Mouse (Mus musculus) liver, embryonic 16.5 days (tissue): Measurements from ENCODE around the gene Arid1b. TPM values are rescaled to one million over a fixed set of nuclear protein-coding genes. Genes with fewer than 3 reads are reported as not detected.

Experiments
- ATAC-seq: fragments of 200-750 bp; cut with Nextera tagmentation; 2 replicates; pipeline ENCODE4 v1.8.0; 2017; ENCODE audit warnings: low read depth, mild to moderate bottlenecking, moderate number of reproducible peaks, moderate library complexity
- H3K27ac ChIP-seq: fragments of 300-500 bp; sonication (generic); 2 replicates; pipeline ENCODE4 v1.5.1; 2014; ENCODE audit warnings: mild to moderate bottlenecking, low read length
- H3K27me3 ChIP-seq: fragments of 300-500 bp; sonication (generic); 2 replicates; pipeline ENCODE4 v1.6.1; 2014; ENCODE audit warnings: low read depth, low read length, mixed read lengths; ENCODE audit not compliant: control insufficient read depth, insufficient read depth
- H3K36me3 ChIP-seq: fragments of 300-500 bp; sonication (generic); 2 replicates; pipeline ENCODE4 v1.6.1; 2014; ENCODE audit warnings: mild to moderate bottlenecking; ENCODE audit not compliant: control insufficient read depth, insufficient read depth
- H3K4me1 ChIP-seq: fragments of 300-500 bp; sonication (generic); 2 replicates; pipeline ENCODE4 v1.6.1; 2014; ENCODE audit warnings: low read depth, low read length, mixed read lengths; ENCODE audit not compliant: control insufficient read depth
- H3K4me2 ChIP-seq: fragments of 300-500 bp; sonication (generic); 2 replicates; pipeline ENCODE4 v1.6.1; 2014; ENCODE audit warnings: low read depth, low read length, mixed read lengths
- H3K4me3 ChIP-seq: fragments of 300-500 bp; sonication (generic); 2 replicates; pipeline ENCODE4 v1.5.1; 2014; ENCODE audit warnings: low read depth, mild to moderate bottlenecking, low read length
- H3K9ac ChIP-seq: fragments of 300-500 bp; sonication (generic); 2 replicates; pipeline ENCODE4 v1.6.1; 2014; ENCODE audit warnings: low read depth, low read length
- H3K9me3 ChIP-seq: fragments of 300-500 bp; sonication (generic); replicated peaks from 2 replicates; pipeline ENCODE4 v1.6.1; 2016; ENCODE audit warnings: low read length; ENCODE audit not compliant: control insufficient read depth
- WGBS: fragments of 180-500 bp; shearing (Covaris S2); extraction: QIAGEN DNeasy Blood & Tissue Kit; methylation state at CpG from one replicate; pipeline ENCODE4 v1.1.7; 2014; ENCODE audit not compliant: insufficient replicate concordance; 5-methylcytosine and 5-hydroxymethylcytosine counted together
- polyA plus RNA-seq: library from polyadenylated mRNA; unstranded; fragments of >200 nt; fragmentation: Nextera tagmentation; extraction: Ambion mirVana; gene quantifications from 2 replicates; pipeline ENCODE4 v1.2.1, GENCODE M21; 2015

Gene Arid1b
- polyA plus RNA-seq = 3.2 TPM in 2 replicates

- Histone ChIP-seq H3K4me1 (peaks cover 6% of the 10 kb centered on the region), H3K27ac (peak within 1 kb of the TSS; percentile 96), H3K36me3 (no peaks in the 10 kb centered on the region), H3K9me3 (no peaks in the 10 kb centered on the region), H3K27me3 (no peaks in the 10 kb centered on the region), H3K4me3 (peak within 1 kb of the TSS; percentile 92), H3K4me2 (peak within 1 kb of the TSS; percentile 73), H3K9ac (peak within 1 kb of the TSS; percentile 97)
- WGBS = 0% methylated on average over 56 of the region's 58 CpGs
- peak; percentile 52 for ATAC-seq
These were observed at the start of gene Arid1b for GRCm38 (mm10) chr17:4993840-4994503. TSS of gene Arid1b (plus strand) at chr17:4994332.

- H3K27me3 ChIP-seq = no peaks in the 10 kb centered on the region
- ATAC-seq = no peak
- no peak overlapping the region for H3K9ac ChIP-seq
- H3K4me1 ChIP-seq = no peaks in the 10 kb centered on the region
- no peaks in the 10 kb centered on the region for H3K9me3 ChIP-seq
- no peak overlapping the region for H3K4me3 ChIP-seq
- 68% methylated on average over 6 of the region's 6 CpGs for WGBS
- no peak overlapping the region for H3K4me2 ChIP-seq
- H3K27ac ChIP-seq = no peak overlapping the region
- no peaks in the 10 kb centered on the region for H3K36me3 ChIP-seq
These were observed 48.8 kb upstream of the Arid1b start for GRCm38 (mm10) chr17:4945311-4945751.

GRCm38 (mm10) chr17:4945871-4946331 lies 48.2 kb upstream of the Arid1b start:
- Histone ChIP-seq H3K4me2 (no peak overlapping the region), H3K9me3 (no peaks in the 10 kb centered on the region), H3K4me1 (no peaks in the 10 kb centered on the region), H3K9ac (no peak overlapping the region), H3K4me3 (no peak overlapping the region), H3K27ac (no peak overlapping the region), H3K36me3 (no peaks in the 10 kb centered on the region), H3K27me3 (no peaks in the 10 kb centered on the region)
- no peak for ATAC-seq
- WGBS = 23% methylated on average over 11 of the region's 11 CpGs

GRCm38 (mm10) chr17:4946421-4946974 lies 47.6 kb upstream of the Arid1b start:
- no peak overlapping the region for H3K4me3 ChIP-seq
- WGBS = 26% methylated on average over 11 of the region's 12 CpGs
- H3K27me3 ChIP-seq = no peaks in the 10 kb centered on the region
- no peaks in the 10 kb centered on the region for H3K9me3 ChIP-seq
- no peak for ATAC-seq
- no peak overlapping the region for H3K9ac ChIP-seq
- no peaks in the 10 kb centered on the region for H3K36me3 ChIP-seq
- H3K4me1 ChIP-seq = no peaks in the 10 kb centered on the region
- no peak overlapping the region for H3K27ac ChIP-seq
- H3K4me2 ChIP-seq = peak overlapping the region; percentile 12

GRCm38 (mm10) chr17:4947013-4947412 lies 47.1 kb upstream of the Arid1b start:
- Histone ChIP-seq H3K4me3 (no peak overlapping the region), H3K9ac (no peak overlapping the region)
- no peak for ATAC-seq

GRCm38 (mm10) chr17:4947439-4947838 lies 46.7 kb upstream of the Arid1b start:
- Histone ChIP-seq H3K4me1 (no peaks in the 10 kb centered on the region), H3K36me3 (no peaks in the 10 kb centered on the region), H3K27me3 (no peaks in the 10 kb centered on the region), H3K4me3 (no peak overlapping the region), H3K9me3 (no peaks in the 10 kb centered on the region), H3K9ac (no peak overlapping the region), H3K27ac (no peak overlapping the region), H3K4me2 (no peak overlapping the region)
- WGBS = 39% methylated on average over 2 of the region's 2 CpGs
- no peak for ATAC-seq

More at GRCm38 (mm10) chr17:4947013-4947412, 47.1 kb upstream of the Arid1b start:
- Histone ChIP-seq H3K36me3 (no peaks in the 10 kb centered on the region), H3K27me3 (no peaks in the 10 kb centered on the region), H3K4me2 (peak overlapping the region; percentile 12), H3K4me1 (no peaks in the 10 kb centered on the region), H3K27ac (no peak overlapping the region), H3K9me3 (no peaks in the 10 kb centered on the region)
- 50% methylated on average over 3 of the region's 3 CpGs for WGBS

- Histone ChIP-seq H3K27me3 (no peaks in the 10 kb centered on the region), H3K36me3 (no peaks in the 10 kb centered on the region), H3K4me2 (no peak overlapping the region), H3K9me3 (no peaks in the 10 kb centered on the region), H3K4me1 (no peaks in the 10 kb centered on the region), H3K9ac (no peak overlapping the region), H3K4me3 (no peak overlapping the region), H3K27ac (no peak overlapping the region)
- ATAC-seq = no peak
- 49% methylated on average over 3 of the region's 3 CpGs for WGBS
These were observed 45.6 kb upstream of the Arid1b start for GRCm38 (mm10) chr17:4948501-4948900.

GRCm38 (mm10) chr17:4954431-4954830 lies 39.7 kb upstream of the Arid1b start:
- WGBS = 74% methylated on average over 4 of the region's 4 CpGs
- H3K36me3 ChIP-seq = no peaks in the 10 kb centered on the region
- no peaks in the 10 kb centered on the region for H3K27me3 ChIP-seq
- no peak overlapping the region for H3K27ac ChIP-seq
- no peaks in the 10 kb centered on the region for H3K4me1 ChIP-seq
- no peak for ATAC-seq
- H3K9me3 ChIP-seq = no peaks in the 10 kb centered on the region
- H3K9ac ChIP-seq = no peak overlapping the region
- H3K4me2 ChIP-seq = no peak overlapping the region
- no peak overlapping the region for H3K4me3 ChIP-seq

GRCm38 (mm10) chr17:4964192-4964877 lies 29.8 kb upstream of the Arid1b start:
- ATAC-seq = 0 out of 2 replicates have a peak, but pooled peaks have one; percentile 21

More at GRCm38 (mm10) chr17:4964192-4964877, 29.8 kb upstream of the Arid1b start:
- H3K27me3 ChIP-seq = no peaks in the 10 kb centered on the region
- H3K27ac ChIP-seq = no peak overlapping the region
- no peak overlapping the region for H3K4me3 ChIP-seq
- no peaks in the 10 kb centered on the region for H3K36me3 ChIP-seq
- no peaks in the 10 kb centered on the region for H3K9me3 ChIP-seq
- no peak overlapping the region for H3K9ac ChIP-seq
- no peak overlapping the region for H3K4me2 ChIP-seq
- WGBS = 64% methylated on average over 10 of the region's 10 CpGs
- H3K4me1 ChIP-seq = no peaks in the 10 kb centered on the region
